In the genomic region with DNA sequence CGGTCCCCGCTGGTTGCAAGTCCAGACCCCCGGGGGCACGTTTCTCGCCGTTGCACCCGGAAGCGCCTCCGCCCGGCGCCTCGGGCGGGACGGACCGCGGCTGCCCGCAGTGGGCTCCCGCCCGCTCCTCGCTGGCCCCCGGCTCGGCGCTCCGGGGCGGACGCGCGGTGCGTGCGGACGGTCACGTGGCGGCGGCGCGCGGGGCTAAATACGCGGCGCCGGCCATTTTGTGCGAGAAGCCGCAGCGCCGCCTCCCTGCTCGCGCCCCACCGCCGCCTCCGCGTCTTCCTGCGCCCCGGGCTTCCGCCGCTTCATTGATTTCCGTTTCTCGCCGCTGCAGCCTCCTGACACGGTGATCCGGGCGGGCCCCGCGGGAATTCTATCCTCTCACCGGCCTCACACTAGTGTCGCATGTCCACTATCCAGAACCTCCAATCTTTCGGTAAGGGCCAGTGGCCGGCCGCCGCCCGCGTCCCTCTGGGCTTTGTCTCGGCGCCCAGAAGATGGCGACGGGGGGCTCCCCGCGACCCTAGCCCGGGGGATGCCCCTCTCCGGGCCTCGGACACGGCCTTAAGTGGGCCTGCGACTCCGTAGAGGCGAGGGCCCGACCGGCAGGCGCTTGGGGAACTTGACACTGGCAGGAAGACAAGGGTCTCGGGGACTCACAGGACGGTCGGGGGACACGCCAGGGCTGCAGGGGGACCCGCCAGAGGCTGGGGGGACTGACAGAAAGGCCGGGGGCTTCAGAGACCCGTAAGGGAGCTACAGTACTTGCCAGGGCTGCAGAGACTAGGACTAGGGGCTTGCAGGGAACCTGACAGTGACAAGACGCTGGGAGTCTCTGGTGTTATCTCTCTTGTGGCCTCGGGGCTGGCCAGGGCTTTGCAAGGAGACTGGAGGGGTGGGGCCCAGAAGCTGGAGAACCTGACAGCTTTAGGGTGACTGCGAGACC, we compare ENCODE assay signal across 1 mouse cellular context.
TF ChIP-seq lines count a peak whose summit lies in the region.

No protein-coding gene starts in this region.

TF ChIP-seq in myocyte, 11 proteins besides CTCF, POLR2A, EP300 and RAD21 (continued from another document):
- TF ChIP-seq MYOD1 (IDR thresholded peaks at IDR 0.05; ENCODE audit: control insufficient read depth in 1 of 3, insufficient read length in 2 of 3, low read depth in 2 of 3) (peak in 1 of 3 experiments; percentile 36), E2F4 (IDR thresholded peaks at IDR 0.05; ENCODE audit: insufficient read depth) (no peak)
